Mouse (Mus musculus): ENCODE results near the gene Hoxc4.

The Hoxc4 gene
- long read RNA-seq, experiment 1, partial matches to known transcripts: 0 of 1 reads
- long read RNA-seq, experiment 1, other reads (novel, unspliced or antisense): 1 of 1 reads
- long read RNA-seq, experiment 2: 0 reads

DNA sequence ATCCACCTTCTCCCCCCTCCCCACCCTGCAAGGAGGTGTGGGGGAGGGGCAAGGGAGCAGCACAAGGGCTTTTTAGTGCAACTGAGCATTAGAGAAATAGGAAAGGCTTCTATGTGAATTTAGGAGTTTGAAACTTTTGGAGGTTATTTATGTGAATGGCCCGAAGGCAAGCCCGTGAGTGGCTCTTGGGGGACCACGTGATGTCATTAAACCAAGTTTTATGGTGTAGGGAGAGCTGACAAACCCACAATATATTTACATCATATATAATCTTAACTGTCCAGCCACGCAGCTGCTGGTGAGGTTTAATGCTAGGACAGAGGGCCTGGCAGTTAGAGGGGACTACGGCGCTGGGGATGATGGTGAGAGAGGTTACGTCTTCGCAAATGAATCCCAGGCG is at the start of gene Hoxc4:
Hoxc4 (plus strand) TSS at position 299 of the 400 bp plus-strand sequence.
- intact Hi-C loops (cut with DNase I): no loop called here

DNA sequence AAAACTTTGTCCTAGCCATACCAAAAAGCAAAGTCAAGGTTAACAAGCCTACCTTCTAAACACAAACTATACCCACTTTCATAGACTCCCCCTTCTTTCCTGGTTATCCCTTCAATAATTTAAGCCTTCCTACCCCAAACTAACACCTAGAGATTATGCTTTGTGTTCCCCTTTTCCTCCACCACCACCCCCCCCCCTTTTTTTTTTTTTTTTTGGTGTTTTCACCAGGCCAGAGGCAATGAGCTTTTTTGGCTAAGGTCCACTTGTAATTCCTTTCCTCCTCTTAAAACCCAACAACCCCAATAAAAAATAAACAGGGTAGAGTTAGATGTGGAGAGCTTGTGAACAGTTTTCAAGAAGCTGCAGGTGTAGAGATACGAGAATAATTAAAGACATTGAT is 49.4 kb upstream of the Hoxc4 start:
- intact Hi-C loops (cut with DNase I): loop anchor here (5.0 kb wide), 1 partner anchor 208 kb away; no protein-coding TSS in a partner anchor

DNA sequence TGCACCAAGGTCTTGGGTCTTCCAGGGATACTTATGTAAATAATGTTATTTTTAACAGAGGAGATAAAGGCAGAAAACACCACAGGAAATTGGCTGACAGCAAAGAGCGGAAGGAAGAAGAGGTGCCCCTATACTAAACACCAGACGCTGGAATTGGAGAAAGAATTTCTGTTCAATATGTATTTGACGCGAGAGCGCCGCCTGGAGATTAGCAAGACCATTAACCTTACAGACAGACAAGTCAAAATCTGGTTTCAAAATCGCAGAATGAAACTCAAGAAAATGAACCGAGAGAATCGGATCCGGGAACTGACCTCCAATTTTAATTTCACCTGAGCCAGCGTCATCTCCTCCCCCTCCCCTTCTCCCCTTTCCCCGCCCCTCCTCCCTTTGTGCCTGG is 48.0 kb upstream of the Hoxc4 start:
- intact Hi-C loops (cut with DNase I): loop anchor here (5.0 kb wide), 1 partner anchor 208 kb away; no protein-coding TSS in a partner anchor

DNA sequence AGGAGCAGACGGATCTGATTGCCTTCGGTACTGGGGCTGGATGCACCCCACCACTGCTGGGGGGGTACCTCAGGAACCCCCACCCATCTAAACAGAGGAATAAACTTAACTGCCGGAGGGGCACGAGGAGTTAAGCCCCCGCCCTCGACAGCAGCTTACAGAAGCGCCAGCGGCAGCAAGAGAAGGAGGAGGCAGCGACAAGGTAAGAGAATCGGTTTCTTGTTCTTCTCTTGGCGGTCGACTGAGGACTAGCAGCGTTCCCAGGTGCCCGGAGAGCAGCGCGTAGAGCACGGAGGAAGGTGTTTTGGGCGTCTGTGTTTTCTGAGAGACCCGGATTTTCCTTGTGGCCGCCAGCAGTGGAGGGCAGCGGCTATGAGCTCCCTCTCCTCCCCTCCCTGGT is 46.5 kb upstream of the Hoxc4 start:
- intact Hi-C loops (cut with DNase I): loop anchor here (5.0 kb wide), 1 partner anchor 210 kb away; no protein-coding TSS in a partner anchor

DNA sequence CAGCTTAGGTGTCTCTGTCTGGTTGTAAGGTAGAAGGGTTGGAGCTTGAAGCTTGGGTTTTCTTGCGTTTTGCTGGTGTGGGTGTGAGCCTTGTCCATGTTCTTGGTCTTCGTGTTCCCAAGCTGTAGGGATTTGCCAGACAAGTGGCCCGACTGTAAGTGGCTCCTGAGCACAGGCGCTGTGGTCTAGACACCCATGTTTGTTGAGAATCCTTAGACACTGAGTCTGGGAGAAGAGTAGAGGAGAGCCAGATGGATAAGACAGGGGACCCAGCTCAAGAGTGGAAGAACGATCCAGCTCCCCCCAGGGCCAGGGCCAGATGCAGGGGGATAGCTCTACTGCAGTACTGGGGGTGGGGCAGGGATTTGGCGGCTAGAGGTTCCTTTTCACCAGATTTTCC is 46.0 kb upstream of the Hoxc4 start:
- intact Hi-C loops (cut with DNase I): loop anchor here (5.0 kb wide), 1 partner anchor 210 kb away; no protein-coding TSS in a partner anchor

DNA sequence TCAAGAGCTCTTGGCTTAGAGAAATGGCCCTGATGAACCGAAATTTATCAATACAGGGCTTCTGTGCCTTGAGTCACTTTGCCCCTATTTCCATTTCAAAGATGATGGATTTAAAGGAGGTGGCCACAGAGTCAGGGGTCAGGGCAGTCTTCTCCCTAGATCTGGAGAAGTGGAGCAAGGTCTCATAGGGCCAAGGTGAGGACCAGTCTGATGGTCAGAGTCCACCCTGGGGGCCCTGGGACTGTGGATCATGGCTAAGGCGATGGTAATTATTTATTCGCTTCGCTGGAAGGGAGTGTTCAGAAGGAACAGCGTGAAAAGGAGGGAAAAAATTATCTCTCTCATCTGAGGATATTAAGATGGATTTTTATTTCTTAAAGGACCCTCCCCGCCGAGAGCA is 43.7 kb upstream of the Hoxc4 start:
- intact Hi-C loops (cut with DNase I): no loop called here

DNA sequence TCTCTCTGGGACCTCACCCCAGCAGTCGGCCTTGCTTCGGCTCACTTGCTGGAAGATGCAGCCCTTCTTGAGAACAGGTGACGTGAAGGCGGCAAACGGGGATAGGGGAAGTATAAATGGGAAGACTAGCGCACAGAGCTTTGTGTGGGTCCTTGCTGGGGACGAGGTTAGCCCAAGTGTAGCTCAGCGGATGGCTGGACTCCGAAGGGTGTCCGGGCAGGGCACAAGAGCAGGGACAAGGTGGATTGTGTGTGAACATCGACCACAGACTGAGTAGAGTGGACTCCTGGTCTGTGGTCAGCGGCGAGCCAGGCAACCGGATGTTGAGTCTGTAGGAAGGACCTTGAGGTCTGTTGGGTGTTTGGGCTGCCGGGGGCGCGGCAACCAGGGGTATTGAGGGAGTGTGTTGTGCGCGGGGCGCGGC is 43.0 kb upstream of the Hoxc4 start:
- intact Hi-C loops (cut with DNase I): no loop called here

DNA sequence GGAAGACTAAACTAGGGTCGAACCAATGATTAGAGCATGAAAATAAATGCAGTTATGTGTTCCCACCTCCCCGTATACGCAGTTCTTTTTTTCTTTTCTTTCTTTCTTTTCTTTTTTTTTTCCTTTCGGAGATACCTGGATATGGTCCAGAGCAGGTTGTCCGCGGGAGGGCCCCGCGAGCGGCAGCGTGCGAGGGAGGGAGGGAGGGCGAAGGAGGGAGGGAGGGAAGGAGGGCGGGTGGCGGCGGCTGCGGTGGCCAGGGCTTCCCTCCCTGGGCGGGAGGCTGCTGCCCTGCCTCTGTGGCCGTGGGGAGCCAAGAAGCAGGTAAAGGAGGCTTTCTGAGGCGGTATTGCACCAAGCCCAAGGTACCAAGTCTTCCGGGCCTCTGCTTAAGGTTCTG is 42.6 kb upstream of the Hoxc4 start, which contains the start of gene Hoxc9:
Hoxc9 (plus strand) TSS at position 269 of the 400 bp plus-strand sequence.
- intact Hi-C loops (cut with DNase I): no loop called here

DNA sequence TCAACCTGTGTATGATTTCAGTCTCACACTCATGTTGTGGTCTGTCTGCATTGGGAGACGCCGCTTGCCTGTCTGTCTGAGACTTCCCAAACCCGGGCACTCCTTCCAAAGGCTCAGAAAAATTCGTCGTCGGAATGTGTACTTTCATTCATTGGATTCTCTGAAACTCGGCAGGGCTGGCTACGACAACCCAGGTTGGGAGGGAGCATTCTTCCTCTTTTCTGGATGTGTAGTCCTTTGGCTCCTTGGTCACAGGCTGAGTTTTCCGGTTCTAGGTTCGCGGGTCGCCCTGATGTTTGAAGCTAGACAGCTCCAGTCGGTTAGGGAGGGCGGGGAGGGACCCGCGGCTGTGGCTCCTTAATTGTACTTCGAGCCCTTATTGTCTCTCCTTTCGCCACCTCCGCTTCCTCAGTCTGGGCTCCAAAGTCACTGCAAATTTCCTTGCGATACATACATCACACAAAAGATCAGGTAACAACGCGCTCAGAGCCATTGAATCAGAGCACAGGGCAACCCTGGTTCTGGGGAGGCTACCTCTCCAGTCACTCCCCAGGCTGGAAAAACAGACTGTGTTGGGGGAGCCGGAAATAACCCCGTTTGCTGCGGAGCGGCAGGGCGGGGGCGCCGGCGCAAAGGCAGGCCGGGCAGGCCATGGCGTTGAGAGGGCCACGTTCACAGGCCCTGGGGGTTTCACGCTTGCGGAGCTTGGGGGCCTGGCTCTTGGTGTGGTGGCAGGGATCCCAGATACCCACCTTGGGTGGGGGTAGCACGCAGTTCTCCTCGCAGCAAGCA is 41.9 kb upstream of the Hoxc4 start:
- intact Hi-C loops (cut with DNase I): no loop called here

DNA sequence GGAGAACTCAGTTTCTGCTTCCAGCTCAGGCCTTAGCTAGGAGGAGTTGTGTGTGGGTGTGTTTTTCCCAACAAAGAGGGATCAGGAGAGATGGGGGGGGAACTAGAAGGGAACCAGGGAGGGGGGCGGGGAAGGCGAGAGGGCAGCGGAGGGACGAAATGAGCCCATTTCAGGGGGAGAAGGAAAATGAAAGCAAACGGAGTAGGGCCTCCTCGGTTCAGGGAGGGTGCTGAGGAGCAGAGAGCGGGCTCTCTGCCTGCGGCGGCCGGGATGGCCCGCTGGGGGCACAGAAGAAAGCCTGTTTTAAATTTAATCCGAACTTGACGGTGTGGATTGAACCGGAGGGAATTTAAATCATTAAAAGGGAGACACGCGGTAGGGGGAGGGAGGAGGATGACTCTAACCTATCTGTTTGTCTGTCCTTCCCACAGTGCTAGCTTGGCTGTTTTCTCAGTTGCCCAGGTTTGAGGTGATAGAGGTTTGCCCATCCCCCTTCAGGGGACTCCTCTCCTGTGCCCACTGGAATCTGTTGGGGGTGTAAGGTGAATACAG is 41.2 kb upstream of the Hoxc4 start:
- intact Hi-C loops (cut with DNase I): no loop called here

DNA sequence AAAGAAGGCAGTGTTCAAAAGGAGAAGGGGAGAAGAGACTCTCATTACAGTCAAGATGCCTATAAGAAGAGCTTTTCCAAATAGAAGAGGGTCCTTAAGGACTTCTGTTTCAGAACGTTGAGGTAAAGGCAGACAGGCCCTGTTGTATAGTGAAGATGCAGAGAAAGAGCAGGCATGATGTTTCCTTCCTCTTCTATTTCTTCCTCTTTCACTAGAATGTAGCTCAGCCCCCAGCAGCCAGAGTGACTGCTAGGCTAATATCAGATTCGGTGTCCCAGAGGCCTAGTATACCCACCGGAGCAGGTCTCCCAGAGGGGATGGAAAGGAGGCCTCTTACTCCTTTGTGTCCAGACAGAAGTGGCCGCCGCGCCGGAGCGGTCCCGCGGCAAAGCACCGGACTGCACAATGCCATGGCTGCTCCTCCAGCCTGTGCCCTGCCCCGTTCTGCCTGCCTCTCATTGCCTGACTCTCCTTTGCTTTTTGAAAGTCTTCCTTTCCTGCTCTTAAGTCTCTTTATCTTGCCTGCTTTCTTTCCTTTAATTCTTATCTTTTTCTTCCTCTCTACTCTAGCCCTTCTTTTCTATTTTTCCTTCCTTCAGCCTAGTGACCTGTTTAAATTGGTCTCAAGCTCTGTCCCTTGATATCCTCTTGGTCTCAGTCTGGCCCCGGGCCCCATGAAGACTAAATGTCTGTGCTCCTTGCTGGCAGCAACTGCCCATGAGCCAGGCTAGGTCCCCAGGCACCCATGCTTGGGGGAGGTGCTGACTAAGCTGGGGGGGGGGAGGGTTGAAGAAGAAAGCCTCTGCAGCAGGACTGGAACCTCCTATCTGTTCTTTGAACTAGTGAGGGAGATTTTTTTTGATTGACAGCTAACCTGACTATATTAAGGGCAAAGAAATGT is 39.9 kb upstream of the Hoxc4 start:
- intact Hi-C loops (cut with DNase I): no loop called here

DNA sequence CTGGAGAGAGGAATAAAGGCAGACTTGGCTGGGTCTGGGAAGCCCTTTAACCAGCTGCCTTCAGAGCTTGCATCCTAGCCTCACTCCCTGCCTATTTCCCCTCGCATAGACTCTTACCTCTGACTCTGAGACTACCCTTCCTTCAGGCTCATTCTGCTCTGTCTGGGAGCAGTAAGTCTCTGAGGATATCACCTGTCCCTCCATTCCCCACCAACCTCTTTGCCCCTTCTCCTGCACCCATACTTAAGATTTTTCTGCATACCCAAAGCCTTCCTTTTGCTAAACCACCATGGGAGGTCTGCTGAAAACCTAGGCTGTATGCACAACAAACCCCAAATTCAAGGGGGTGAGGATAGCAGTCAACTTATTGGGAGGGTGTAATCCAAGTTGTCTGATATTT is 38.8 kb upstream of the Hoxc4 start:
- intact Hi-C loops (cut with DNase I): loop anchor here (10.0 kb wide), 1 partner anchor 335 kb away; the partner anchor contains the start of gene Gpr84

DNA sequence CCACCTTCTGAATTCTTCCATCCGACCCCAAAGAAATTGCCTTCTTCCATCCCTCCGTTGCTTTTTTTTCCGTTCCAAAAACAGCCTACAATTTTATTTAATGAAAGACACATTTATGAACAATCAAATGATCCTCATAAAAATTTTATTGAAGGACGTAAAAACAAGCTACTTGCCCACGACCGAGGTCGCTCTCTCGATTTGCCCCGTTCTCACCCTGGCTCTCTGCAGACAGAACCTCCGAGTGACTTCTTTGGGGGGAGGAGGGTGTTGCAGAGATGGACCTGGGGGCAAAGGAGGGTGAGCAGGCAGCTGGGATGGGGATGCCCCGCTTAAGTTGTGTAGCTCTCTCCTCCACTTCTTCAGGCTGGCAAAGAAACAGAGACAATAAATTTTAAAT is 38.4 kb upstream of the Hoxc4 start:
- intact Hi-C loops (cut with DNase I): loop anchor here (10.0 kb wide), 1 partner anchor 334 kb away; the partner anchor contains the start of gene Gpr84

DNA sequence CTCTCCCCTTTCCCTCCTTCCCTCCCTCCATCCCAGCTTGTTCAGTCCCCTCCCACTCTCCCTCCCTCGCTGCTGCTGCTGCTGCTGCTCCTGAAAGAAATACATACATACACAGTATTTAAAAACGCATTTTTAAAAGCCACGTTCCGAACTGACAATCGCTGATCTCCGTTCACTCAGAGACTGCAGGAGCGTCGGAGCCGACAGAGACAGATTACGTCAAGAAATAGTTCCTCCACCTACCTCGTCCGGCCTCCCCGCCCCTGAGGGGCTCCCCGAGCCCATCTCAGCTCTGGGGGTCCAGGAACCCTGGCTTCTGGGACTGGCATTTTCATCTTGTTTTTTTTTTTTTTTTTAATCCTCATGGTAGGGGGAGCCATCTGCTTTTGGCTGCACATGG is 37.8 kb upstream of the Hoxc4 start:
- intact Hi-C loops (cut with DNase I): loop anchor here (10.0 kb wide), 1 partner anchor 334 kb away; the partner anchor contains the start of gene Gpr84

DNA sequence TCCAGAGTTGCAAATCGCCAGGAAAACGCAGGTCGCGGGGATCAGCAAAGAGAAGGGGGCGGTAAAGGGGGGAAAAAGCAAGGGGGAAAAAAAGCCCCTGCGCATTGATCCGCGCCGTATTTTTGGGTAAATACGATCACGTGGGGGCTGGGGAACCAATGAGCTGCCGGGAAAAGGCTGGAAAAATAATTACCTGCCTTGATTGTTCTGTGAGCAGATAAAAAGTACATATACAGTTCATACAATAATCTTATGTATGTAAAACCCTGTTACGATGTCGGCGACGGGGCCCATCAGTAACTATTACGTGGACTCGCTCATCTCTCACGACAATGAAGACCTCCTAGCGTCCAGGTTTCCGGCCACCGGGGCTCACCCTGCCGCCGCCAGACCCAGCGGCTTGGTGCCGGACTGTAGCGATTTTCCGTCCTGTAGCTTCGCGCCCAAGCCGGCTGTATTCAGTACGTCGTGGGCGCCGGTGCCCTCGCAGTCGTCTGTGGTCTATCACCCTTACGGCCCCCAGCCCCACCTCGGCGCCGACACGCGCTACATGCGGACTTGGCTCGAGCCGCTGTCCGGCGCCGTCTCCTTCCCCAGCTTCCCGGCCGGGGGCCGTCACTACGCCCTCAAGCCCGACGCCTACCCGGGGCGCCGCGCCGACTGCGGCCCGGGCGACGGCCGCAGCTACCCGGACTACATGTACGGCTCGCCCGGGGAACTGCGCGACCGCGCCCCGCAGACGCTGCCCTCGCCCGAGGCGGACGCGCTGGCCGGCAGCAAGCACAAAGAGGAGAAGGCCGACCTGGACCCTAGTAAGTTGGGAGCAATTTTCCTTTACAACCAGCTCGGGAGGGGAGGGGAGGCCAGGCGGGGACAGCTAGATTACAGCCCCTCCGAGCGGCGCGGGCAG is 37.1 kb upstream of the Hoxc4 start:
- intact Hi-C loops (cut with DNase I): loop anchor here (10.0 kb wide), 1 partner anchor 333 kb away; the partner anchor contains the start of gene Gpr84

DNA sequence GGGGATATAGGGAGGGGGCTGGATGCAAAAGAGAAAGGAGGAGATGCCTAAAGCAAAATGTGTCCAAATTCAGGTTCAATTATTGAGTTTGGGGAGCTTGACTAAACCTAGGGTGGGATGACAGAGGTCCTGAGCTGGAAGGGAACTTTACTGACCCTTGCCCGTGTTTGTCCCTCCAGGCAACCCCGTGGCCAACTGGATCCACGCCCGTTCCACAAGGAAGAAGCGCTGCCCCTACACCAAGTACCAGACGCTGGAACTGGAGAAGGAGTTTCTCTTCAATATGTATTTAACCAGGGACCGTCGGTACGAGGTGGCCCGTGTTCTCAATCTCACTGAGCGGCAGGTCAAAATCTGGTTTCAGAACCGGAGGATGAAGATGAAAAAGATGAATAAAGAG is 35.0 kb upstream of the Hoxc4 start:
- intact Hi-C loops (cut with DNase I): loop anchor here (10.0 kb wide), 1 partner anchor 331 kb away; the partner anchor contains the start of gene Gpr84

DNA sequence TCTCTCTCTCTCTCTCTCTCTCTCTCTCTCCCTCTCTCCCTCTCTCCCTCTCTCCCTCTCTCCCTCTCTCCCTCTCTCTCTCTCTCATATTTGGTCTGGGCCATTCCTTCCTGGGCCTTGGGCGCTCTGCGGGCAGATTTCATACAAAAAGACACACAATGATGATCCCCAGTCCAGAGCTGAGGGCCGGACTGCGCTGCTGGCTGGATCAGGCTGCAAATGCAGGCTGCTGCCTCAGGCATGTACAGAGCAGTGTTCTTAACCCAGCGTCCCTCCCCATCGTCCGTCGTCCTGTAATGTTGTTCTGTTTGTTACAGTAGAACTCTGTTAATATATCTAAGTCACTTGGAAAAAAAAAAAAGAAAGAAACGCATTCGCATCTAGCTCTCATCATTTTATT is 34.2 kb upstream of the Hoxc4 start:
- intact Hi-C loops (cut with DNase I): loop anchor here (10.0 kb wide), 1 partner anchor 330 kb away; the partner anchor contains the start of gene Gpr84

DNA sequence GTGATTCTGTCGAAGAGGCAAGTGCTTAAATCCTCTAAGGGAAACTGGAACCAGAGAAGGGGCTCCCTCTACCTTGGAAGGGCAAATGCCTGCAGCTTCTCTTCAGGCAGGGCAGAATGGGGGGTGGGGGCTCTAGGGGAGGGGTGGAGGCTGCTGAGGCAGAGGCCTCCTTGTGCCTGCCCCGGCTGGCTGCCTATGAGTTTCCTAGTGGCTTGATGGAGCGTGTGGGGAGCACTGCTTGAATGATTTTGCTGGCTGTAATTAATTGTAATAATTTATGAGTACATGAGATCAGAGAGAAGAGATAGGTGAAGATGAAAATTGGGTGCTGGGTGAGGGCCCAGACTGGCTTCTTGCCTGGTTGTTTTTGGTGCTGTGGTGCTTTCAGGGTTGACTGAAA is 33.8 kb upstream of the Hoxc4 start:
- intact Hi-C loops (cut with DNase I): loop anchor here (10.0 kb wide), 1 partner anchor 330 kb away; the partner anchor contains the start of gene Gpr84

DNA sequence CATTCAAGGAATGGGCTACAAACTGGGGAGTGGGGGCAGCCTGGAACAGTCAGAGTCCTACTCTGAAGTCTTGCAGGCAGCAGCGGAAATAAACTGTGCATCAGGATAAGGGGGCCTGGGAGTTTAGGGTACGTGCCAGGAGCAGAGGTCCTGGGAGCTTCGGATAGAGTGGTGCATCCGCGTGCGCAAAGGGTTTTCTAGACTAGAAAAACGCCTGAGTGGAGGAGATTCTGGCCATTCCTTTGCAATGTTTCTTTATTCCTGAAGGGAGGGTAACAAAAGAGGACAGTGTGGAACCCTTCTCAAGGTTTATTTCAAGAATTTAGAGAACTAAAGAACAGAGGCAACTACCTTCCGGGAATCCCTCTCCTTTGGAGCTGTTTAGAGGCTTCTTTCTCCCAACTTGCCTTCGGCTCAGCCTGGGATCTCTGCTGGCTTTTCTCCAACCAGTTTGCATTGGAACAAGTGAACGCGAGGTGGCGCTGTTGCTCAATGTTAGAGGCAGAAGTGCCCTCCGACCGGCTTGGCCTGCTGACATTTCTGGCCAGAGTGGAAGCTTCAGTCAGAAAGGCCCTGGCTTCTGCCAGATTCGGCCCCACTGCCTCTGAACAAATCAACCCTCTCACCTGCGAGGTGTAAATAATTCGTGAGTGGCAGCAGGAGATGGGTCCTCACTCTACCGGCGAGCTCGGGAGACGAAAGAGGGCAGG is 31.5 kb upstream of the Hoxc4 start:
- intact Hi-C loops (cut with DNase I): loop anchor here (2.0 to 10.0 kb wide), 3 partner anchors 134 to 328 kb away; partner anchors contain the start of gene Gpr84
